Comparison of ENCODE assay signal across 1 mouse cellular context in the genomic region with DNA sequence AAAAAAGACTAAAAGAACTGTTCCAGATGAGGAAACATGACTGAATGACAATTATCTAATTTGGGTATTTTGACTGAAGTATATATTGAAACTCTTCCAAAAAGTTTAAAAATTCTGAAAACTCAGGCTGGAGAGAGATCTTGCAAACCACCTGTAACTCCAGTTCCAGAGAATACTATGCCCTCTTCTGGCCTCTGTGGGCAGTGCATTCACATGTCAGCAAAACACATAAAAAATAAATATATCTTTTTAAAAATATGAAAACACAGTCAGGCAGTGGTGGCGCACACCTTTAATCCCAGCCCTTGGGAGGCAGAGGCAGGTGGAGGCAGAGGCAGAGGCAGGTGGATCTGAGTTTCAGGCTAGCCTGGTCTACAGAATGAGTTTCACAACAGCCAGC.
TF ChIP-seq lines count a peak whose summit lies in the region.

No protein-coding gene starts in this region.

TF ChIP-seq in MEL, 35 proteins besides CTCF, POLR2A, EP300 and RAD21:
- no peak for TF ChIP-seq NRF1 (IDR thresholded peaks at IDR 0.05; ENCODE audit: insufficient read depth, low read depth, low read length, poor library complexity, severe bottlenecking)
- TF ChIP-seq MXI1 (IDR thresholded peaks at IDR 0.05; ENCODE audit: low read depth, low read length): no peak
- no peak for TF ChIP-seq NELFE (IDR thresholded peaks at IDR 0.05; ENCODE audit: low read depth, low read length)
- TF ChIP-seq MEF2A (IDR thresholded peaks at IDR 0.05; ENCODE audit: extremely low read depth, insufficient replicate concordance, low read depth, low read length, poor library complexity, severe bottlenecking): no peak
- TF ChIP-seq MAFK (IDR thresholded peaks at IDR 0.05; ENCODE audit: borderline replicate concordance, low read depth, low read length): no peak
- TF ChIP-seq ZC3H11A (IDR thresholded peaks at IDR 0.05; ENCODE audit: low read depth, low read length): 0 out of 2 replicates have a peak, but pooled peaks have one; percentile 8
- TF ChIP-seq KAT2A (conservative IDR thresholded peaks at IDR 0.05; ENCODE audit: low read depth, low read length): no peak
- TF ChIP-seq SMC3 (IDR thresholded peaks at IDR 0.05; ENCODE audit: low read depth, low read length): peak; percentile 46
- no peak for TF ChIP-seq MYB (IDR thresholded peaks at IDR 0.05; ENCODE audit: low read depth, low read length)
- no peak for TF ChIP-seq USF2 (IDR thresholded peaks at IDR 0.05; ENCODE audit: borderline replicate concordance in 1 of 2, insufficient read depth in 1 of 2, low read depth in 1 of 2, low read length in 2 of 2)
